24 mouse cellular contexts compared by ENCODE assay signal in genomic region chr14:62581768-62582167, GRCm38 (mm10). TPM values are rescaled to one million over a fixed set of nuclear protein-coding genes. Genes with fewer than 3 reads are reported as not detected.
DNase-seq lines count a peak whose midpoint lies in the region; ATAC-seq and TF ChIP-seq lines count a peak whose summit lies in the region.
"Had no signal": no experiment of that assay in that cellular context is flagged by ENCODE, and none has a peak within 500 bp of the region (broad histone marks: within the 10 kb centered on the region; RNA-seq: fewer than 3 reads in every experiment).

No protein-coding gene starts in this region.

- no peak overlapping the region for H3K4me3 ChIP-seq in hindbrain, embryonic 10.5 days
- H3K4me3 ChIP-seq in midbrain, embryonic 11.5 days (ENCODE audit: low read depth, low read length), result no peak overlapping the region
- H3K4me3 ChIP-seq in lung, postnatal 0 days (ENCODE audit: low read depth, low read length), result no peak overlapping the region
- H3K4me3 ChIP-seq: heart, embryonic 10.5 days; limb, embryonic 10.5 days; liver, embryonic 12.5 days; megakaryocyte, embryonic 14.5 days had no signal

- TF ChIP-seq CTCF in lung, postnatal 0 days (IDR thresholded peaks at IDR 0.05), result no peak

- H3K27me3 ChIP-seq in hindbrain, embryonic 10.5 days (ENCODE audit: insufficient read depth, poor library complexity, severe bottlenecking), result 0 out of 2 replicates have a peak, but pooled peaks cover 3% of the 10 kb centered on the region
- no peaks in the 10 kb centered on the region for H3K27me3 ChIP-seq in midbrain, embryonic 11.5 days (ENCODE audit: control insufficient read depth, insufficient read depth, low read length)
- no peaks in the 10 kb centered on the region for H3K27me3 ChIP-seq in lung, postnatal 0 days (replicated peaks; ENCODE audit: insufficient read depth, low read length)

- H3K9me3 ChIP-seq in hindbrain, embryonic 10.5 days, result no peaks in the 10 kb centered on the region
- H3K9me3 ChIP-seq in midbrain, embryonic 11.5 days (ENCODE audit: control insufficient read depth, low read length), result no peaks in the 10 kb centered on the region
- H3K9me3 ChIP-seq in lung, postnatal 0 days (ENCODE audit: low read length), result no peaks in the 10 kb centered on the region
- H3K9me3 ChIP-seq: heart, embryonic 10.5 days; limb, embryonic 10.5 days; liver, embryonic 12.5 days had no signal

- WGBS in hindbrain, embryonic 10.5 days, result 45% methylated on average over 9 of the region's 9 CpGs
- 22% methylated on average over 9 of the region's 9 CpGs for WGBS in midbrain, embryonic 11.5 days
- WGBS in lung, postnatal 0 days, result 75% methylated on average over 9 of the region's 9 CpGs

- peak overlapping the region; percentile 25 for H3K27ac ChIP-seq in hindbrain, embryonic 10.5 days
- peak overlapping the region; percentile 82 for H3K27ac ChIP-seq in midbrain, embryonic 11.5 days (ENCODE audit: low read depth, low read length)
- H3K27ac ChIP-seq in lung, postnatal 0 days (ENCODE audit: low read length), result no peak overlapping the region
- H3K27ac ChIP-seq: heart, embryonic 10.5 days; limb, embryonic 10.5 days; liver, embryonic 12.5 days had no signal

- no peak overlapping the region for H3K4me2 ChIP-seq in midbrain, embryonic 11.5 days
- H3K4me2 ChIP-seq in lung, postnatal 0 days (replicated peaks; ENCODE audit: low read depth, low read length), result no peak overlapping the region
- H3K4me2 ChIP-seq: liver, embryonic 12.5 days had no signal

- TF ChIP-seq EP300 in lung, postnatal 0 days (IDR thresholded peaks at IDR 0.05), result no peak

- ATAC-seq in midbrain, embryonic 11.5 days (ENCODE audit: low FRiP score), result peak; percentile 51; the same call in 1 of the 2 replicates
- no peak for ATAC-seq in lung, postnatal 0 days
- ATAC-seq in frontal cortex, adult (ENCODE audit: low TSS enrichment), result no peak

- H3K36me3 ChIP-seq in hindbrain, embryonic 10.5 days, result no peaks in the 10 kb centered on the region
- H3K36me3 ChIP-seq in midbrain, embryonic 11.5 days (ENCODE audit: control insufficient read depth, insufficient read depth, low read length), result no peaks in the 10 kb centered on the region
- H3K36me3 ChIP-seq in lung, postnatal 0 days (ENCODE audit: insufficient read depth, low read length), result no peaks in the 10 kb centered on the region
- H3K36me3 ChIP-seq: heart, embryonic 10.5 days; limb, embryonic 10.5 days; liver, embryonic 12.5 days had no signal

- peak overlapping the region; percentile 30; the same call in 1 of the 2 replicates for H3K9ac ChIP-seq in midbrain, embryonic 11.5 days (ENCODE audit: low read length)
- H3K9ac ChIP-seq in lung, postnatal 0 days (replicated peaks; ENCODE audit: low read depth), result no peak overlapping the region
- H3K9ac ChIP-seq: liver, embryonic 12.5 days had no signal

- peaks cover 46% of the 10 kb centered on the region for H3K4me1 ChIP-seq in hindbrain, embryonic 10.5 days (replicated peaks)
- H3K4me1 ChIP-seq in midbrain, embryonic 11.5 days (ENCODE audit: control insufficient read depth, insufficient read depth, low read length), result peaks cover 39% of the 10 kb centered on the region
- peaks cover 5% of the 10 kb centered on the region; the same call in 1 of the 2 replicates for H3K4me1 ChIP-seq in lung, postnatal 0 days (ENCODE audit: insufficient read depth, low read depth, low read length)
- H3K4me1 ChIP-seq: liver, embryonic 12.5 days; megakaryocyte, embryonic 14.5 days had no signal

- DNase-seq in embryo, embryonic 10.5 days (ENCODE audit: low spot score), result peak; percentile 31
- DNase-seq in embryo, embryonic 11 days, result no peak
- DNase-seq in hindbrain, embryonic 10.5 days (ENCODE audit: low spot score), result no peak
- peak; percentile 89 for DNase-seq in midbrain, embryonic 11.5 days (ENCODE audit: low spot score, missing footprints)
- no peak for DNase-seq in lung, postnatal 0 days (ENCODE audit: low spot score)
- no peak for DNase-seq in thymus, postnatal 36 days
- DNase-seq in gastrocnemius, postnatal 10 days, result no peak
- DNase-seq: adrenal gland, postnatal 36 days; cerebellum, postnatal 14 days; gastrocnemius, postnatal 25 days; kidney, postnatal 14 days; layer of hippocampus, postnatal 36 days; retina, postnatal 1 day; thymus, adult 2 months had no signal

RNA-seq across cellular contexts. Expression of gene Gm4131, which starts 15.0 kb away (rescaled TPM):
- not detected in 2 replicates for polyA plus RNA-seq in hindbrain, embryonic 10.5 days (2016; fragmentation: Nextera tagmentation; extraction: Ambion mirVana)
- not detected in 2 replicates for polyA plus RNA-seq in midbrain, embryonic 11.5 days (2014; fragmentation: Nextera tagmentation; extraction: Ambion mirVana)
- not detected in 2 replicates for polyA plus RNA-seq in lung, postnatal 0 days (2015; fragmentation: Nextera tagmentation; extraction: Ambion mirVana)
- total RNA-seq in gastrocnemius, postnatal 10 days (2021), result not detected
- total RNA-seq: adrenal gland, postnatal 36 days; CH12.LX; gastrocnemius, postnatal 25 days; heart, postnatal 25 days; layer of hippocampus, postnatal 36 days had no signal
- polyA plus RNA-seq: heart, embryonic 10.5 days; limb, embryonic 10.5 days; liver, embryonic 12.5 days; lung, embryonic 16.5 days; neural tube, embryonic 11.5 days; small intestine, adult 2 months; thymus, adult 2 months had no signal

RNA-seq across cellular contexts. Expression of gene Fam124a, which starts 26.2 kb away (rescaled TPM):
- polyA plus RNA-seq in hindbrain, embryonic 10.5 days (2016; fragmentation: Nextera tagmentation; extraction: Ambion mirVana), result 2.4 and 5.8 TPM in 2 replicates
- 2.6 and 3.4 TPM in 2 replicates for polyA plus RNA-seq in midbrain, embryonic 11.5 days (2014; fragmentation: Nextera tagmentation; extraction: Ambion mirVana)
- 9.4 and 10.2 TPM in 2 replicates for polyA plus RNA-seq in lung, postnatal 0 days (2015; fragmentation: Nextera tagmentation; extraction: Ambion mirVana)
- 1 to 10 TPM; 3.2 to 3.3 TPM for total RNA-seq in gastrocnemius, postnatal 10 days (2021)
- total RNA-seq: CH12.LX had no signal

Comparison
In these comparisons a context has a peak if more than half of its experiments do, and no peak if none do; other contexts are left out.
1. DNase-seq: peak in embryo, embryonic 10.5 days (single experiment) and midbrain, embryonic 11.5 days (single experiment); none in embryo, embryonic 11 days (single experiment), hindbrain, embryonic 10.5 days (single experiment), lung, postnatal 0 days (single experiment), thymus, postnatal 36 days (0 of 2) and gastrocnemius, postnatal 10 days (single experiment).